Mouse (Mus musculus) gastrocnemius, adult 2 months (tissue): ENCODE data around the gene Prkab2. TPM values are rescaled to one million over a fixed set of nuclear protein-coding genes. Genes with fewer than 3 reads are reported as not detected.
A peak's percentile ranks its signal among the peaks of the same experiment; 100 is the strongest.

Experiments
- DNase-seq: peaks from one replicate; pipeline ENCODE4 v3.0.0; 2022
- H3K27ac ChIP-seq: fragments of 200-600 bp; 2 replicates; pipeline ENCODE4 v1.8.1; 2022; ENCODE audit warnings: mild to moderate bottlenecking
- H3K4me3 ChIP-seq: fragments of 200-600 bp; 2 replicates; pipeline ENCODE4 v1.8.1; 2022; ENCODE audit warnings: mild to moderate bottlenecking, moderate library complexity
- CTCF ChIP-seq: fragments of 200-600 bp; IDR thresholded peaks from 2 replicates; pipeline ENCODE4 v1.8.1; 2022; ENCODE audit warnings: antibody characterized with exemption, mild to moderate bottlenecking, moderate library complexity
- intact Hi-C: fragments of 180-260 bp; cut with DNase I; formaldehyde crosslinking; loops from one replicate; pipeline ENCODE4 v1.15.1; 2025
- long read RNA-seq, 2 experiments: library from polyadenylated mRNA; stranded (forward); transcript quantifications; one replicate each; pipeline ENCODE4 v2.0.0; 2021
- total RNA-seq, 2 experiments: library from RNA; stranded (reverse); gene quantifications; 2 replicates each; pipeline ENCODE4 v1.2.3; 2021

Prkab2 gene
- total RNA-seq = 100 to 1,000 TPM; 137 to 243 TPM
- long read RNA-seq, experiment 1, full-length matches to known transcripts = 18 of 329 reads
- long read RNA-seq, experiment 1, partial matches to known transcripts = 298 of 329 reads
- long read RNA-seq, experiment 1, other reads (novel, unspliced or antisense) = 13 of 329 reads
- long read RNA-seq, experiment 2, full-length matches to known transcripts = 36 of 402 reads
- long read RNA-seq, experiment 2, partial matches to known transcripts = 282 of 402 reads
- long read RNA-seq, experiment 2, other reads (novel, unspliced or antisense) = 84 of 402 reads

- DNase-seq = peak; percentile 99
- peak within 1 kb of the TSS; percentile 96 for H3K4me3 ChIP-seq
- H3K27ac ChIP-seq = peak within 1 kb of the TSS; percentile 94
- intact Hi-C loops = loop anchor here (5.0 kb wide), 1 partner anchor 109 kb away; no protein-coding TSS in a partner anchor
- TF ChIP-seq CTCF = no peak
These were observed at the start of gene Prkab2 for GRCm38 (mm10) chr3:97657655-97658411. Gene Prkab2, plus strand, starts transcription at chr3:97658193.

GRCm38 (mm10) chr3:97609201-97609844 lies 48.7 kb upstream of the Prkab2 start:
- H3K27ac ChIP-seq = peak overlapping the region; percentile 96
- H3K4me3 ChIP-seq = peak overlapping the region; percentile 91
- intact Hi-C loops = no loop called here
- DNase-seq = peak; percentile 53
- peak; percentile 41; the same call in 1 of the 2 replicates for TF ChIP-seq CTCF

- H3K27ac ChIP-seq = peak within 1 kb of the TSS; percentile 96
- intact Hi-C loops = loop anchor here (2.0 kb wide), 1 partner anchor 45 kb away; no protein-coding TSS in a partner anchor
- peak within 1 kb of the TSS; percentile 91 for H3K4me3 ChIP-seq
- DNase-seq = peak; percentile 95
- TF ChIP-seq CTCF = peak; percentile 100
These were observed 48.1 kb upstream of the Prkab2 start, which contains the start of gene Chd1l for GRCm38 (mm10) chr3:97609845-97610410. Gene Chd1l, minus strand, starts transcription at chr3:97610203.

GRCm38 (mm10) chr3:97611021-97611420 lies 47.0 kb upstream of the Prkab2 start:
- no peak overlapping the region for H3K27ac ChIP-seq
- no peak for TF ChIP-seq CTCF
- no peak overlapping the region for H3K4me3 ChIP-seq
- intact Hi-C loops = loop anchor here (2.0 kb wide), 1 partner anchor 44 kb away; no protein-coding TSS in a partner anchor
- no peak for DNase-seq

- TF ChIP-seq CTCF = no peak
- Histone ChIP-seq H3K27ac (no peak overlapping the region), H3K4me3 (no peak overlapping the region)
- no peak for DNase-seq
- intact Hi-C loops = no loop called here
These were observed 42.8 kb upstream of the Prkab2 start for GRCm38 (mm10) chr3:97615154-97615553.

GRCm38 (mm10) chr3:97615933-97616332 lies 42.1 kb upstream of the Prkab2 start:
- H3K4me3 ChIP-seq = no peak overlapping the region
- intact Hi-C loops = no loop called here
- no peak for DNase-seq
- no peak overlapping the region for H3K27ac ChIP-seq
- TF ChIP-seq CTCF = no peak

GRCm38 (mm10) chr3:97617091-97617825 lies 40.7 kb upstream of the Prkab2 start:
- no peak for DNase-seq
- intact Hi-C loops = no loop called here
- Histone ChIP-seq H3K27ac (no peak overlapping the region), H3K4me3 (no peak overlapping the region)
- TF ChIP-seq CTCF = no peak

GRCm38 (mm10) chr3:97617899-97618298 lies 40.1 kb upstream of the Prkab2 start:
- no peak for DNase-seq
- H3K27ac ChIP-seq = no peak overlapping the region
- H3K4me3 ChIP-seq = no peak overlapping the region
- no peak for TF ChIP-seq CTCF
- intact Hi-C loops = no loop called here

- intact Hi-C loops = no loop called here
- no peak for DNase-seq
- H3K27ac ChIP-seq = no peak overlapping the region
- H3K4me3 ChIP-seq = no peak overlapping the region
- no peak for TF ChIP-seq CTCF
These were observed 37.3 kb upstream of the Prkab2 start for GRCm38 (mm10) chr3:97620657-97621056.

- no peak for TF ChIP-seq CTCF
- intact Hi-C loops = no loop called here
- DNase-seq = no peak
These were observed 33.4 kb upstream of the Prkab2 start for GRCm38 (mm10) chr3:97624611-97625010.

GRCm38 (mm10) chr3:97627893-97628292 lies 30.1 kb upstream of the Prkab2 start:
- intact Hi-C loops = no loop called here
- Histone ChIP-seq H3K27ac (peak overlapping the region; percentile 87; the same call in 1 of the 2 replicates), H3K4me3 (peak overlapping the region; percentile 74)
- no peak for TF ChIP-seq CTCF
- DNase-seq = no peak

More at GRCm38 (mm10) chr3:97624611-97625010, 33.4 kb upstream of the Prkab2 start:
- Histone ChIP-seq H3K27ac (no peak overlapping the region), H3K4me3 (no peak overlapping the region)
